Mouse (Mus musculus) c-Kit-positive CD71-positive TER-119-negative erythroid progenitor cells, embryonic 14.5 days (primary cell): ENCODE results near the gene Pitpnm3.
"Not testable (repeated sequence)": the region's sequence is repeated elsewhere in the genome, so short reads cannot be mapped to it uniquely, and the experiment has no call there.

ENCODE experiments used
- DNase-seq: peaks from one replicate; pipeline ENCODE4 v3.0.0-alpha.2; 2013; ENCODE audit warnings: low read depth

The Pitpnm3 gene

GRCm38 (mm10) chr11:72135383-72136158 is at the start of gene Pitpnm3:
TSS of gene Pitpnm3 (minus strand) at chr11:72135778.
- no peak for DNase-seq

DNA sequence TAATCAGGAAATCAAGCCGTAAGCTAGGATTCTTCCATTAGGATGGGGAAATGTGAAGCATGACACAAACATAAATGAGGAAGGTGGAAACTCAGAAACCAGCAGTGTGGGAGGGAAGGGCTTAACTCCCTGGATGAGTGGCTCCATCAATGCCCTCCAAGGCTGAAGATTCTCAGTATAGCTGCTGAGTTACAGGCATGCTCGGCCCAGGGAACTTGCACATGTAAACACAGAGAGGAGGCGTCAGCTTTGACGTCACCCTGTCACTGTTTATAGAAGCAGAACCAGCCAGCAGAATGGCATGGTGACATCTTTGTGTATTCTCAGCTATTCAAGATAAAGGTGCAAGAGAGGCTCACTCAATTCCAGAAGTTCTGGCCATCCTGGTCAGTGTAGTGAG is 48.7 kb upstream of the Pitpnm3 start:
- no peak for DNase-seq

GRCm38 (mm10) chr11:72181136-72181535 is 45.6 kb upstream of the Pitpnm3 start:
- no peak for DNase-seq

DNA sequence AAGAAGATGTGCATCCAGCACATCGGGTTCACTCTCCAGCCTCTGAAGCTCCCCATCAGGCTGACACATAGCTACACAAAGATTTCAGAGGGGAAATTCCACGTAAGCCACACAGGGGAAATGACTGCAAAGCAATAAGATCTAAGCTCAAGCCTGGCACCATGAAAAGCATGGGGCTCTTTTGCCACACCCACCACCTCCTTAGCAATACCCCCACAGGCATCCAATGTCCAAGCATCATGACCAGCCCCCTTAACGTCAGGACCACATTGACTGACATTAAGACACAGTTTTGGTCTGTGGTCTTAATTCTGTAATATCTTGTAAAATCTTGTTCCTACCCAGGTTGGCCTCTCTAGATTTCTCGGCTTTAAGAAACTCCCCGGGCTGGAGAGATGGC is 45.0 kb upstream of the Pitpnm3 start:
- DNase-seq, result no peak

- no peak for DNase-seq
Observed at GRCm38 (mm10) chr11:72176553-72176952, 41.0 kb upstream of the Pitpnm3 start.

DNA sequence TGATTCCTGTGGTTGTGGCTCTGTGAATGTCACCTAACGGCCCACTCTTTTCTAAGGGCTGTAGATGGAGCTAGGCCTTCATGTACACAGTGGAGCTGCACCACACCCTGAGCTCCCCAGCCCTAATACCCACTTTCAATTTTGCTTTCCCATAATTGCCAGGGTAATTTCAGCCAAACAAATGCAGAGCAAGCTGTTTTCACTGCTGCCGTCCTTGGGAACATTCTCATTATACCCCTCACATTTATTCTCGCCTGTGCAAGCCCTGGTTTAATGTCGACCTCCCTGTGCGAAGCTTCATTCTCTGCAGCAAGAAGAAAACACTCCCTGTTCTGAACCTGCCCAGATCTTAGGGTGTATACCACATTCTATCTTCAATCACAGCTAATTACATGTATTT is 40.4 kb upstream of the Pitpnm3 start:
- DNase-seq, result no peak

DNA sequence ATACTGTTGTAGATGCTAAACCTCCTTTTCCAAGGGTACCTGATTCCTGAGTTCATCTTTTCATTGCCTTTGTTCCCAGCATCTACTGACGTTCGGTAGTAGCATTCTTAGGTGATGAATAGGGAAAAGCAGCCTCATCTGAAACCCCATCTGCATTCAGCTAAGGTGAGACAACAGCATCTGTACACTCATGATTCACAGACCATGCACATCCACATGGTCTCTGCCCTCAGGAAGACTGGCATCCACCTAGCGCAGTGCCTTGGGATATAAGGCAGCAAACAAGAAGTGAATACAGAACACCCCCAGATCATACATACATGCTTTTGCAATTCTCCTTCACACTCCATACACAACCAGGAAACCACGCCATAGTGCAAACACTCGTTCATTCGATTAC is 39.1 kb upstream of the Pitpnm3 start:
- DNase-seq, result no peak

GRCm38 (mm10) chr11:72173506-72173905 is 37.9 kb upstream of the Pitpnm3 start:
- no peak for DNase-seq

DNA sequence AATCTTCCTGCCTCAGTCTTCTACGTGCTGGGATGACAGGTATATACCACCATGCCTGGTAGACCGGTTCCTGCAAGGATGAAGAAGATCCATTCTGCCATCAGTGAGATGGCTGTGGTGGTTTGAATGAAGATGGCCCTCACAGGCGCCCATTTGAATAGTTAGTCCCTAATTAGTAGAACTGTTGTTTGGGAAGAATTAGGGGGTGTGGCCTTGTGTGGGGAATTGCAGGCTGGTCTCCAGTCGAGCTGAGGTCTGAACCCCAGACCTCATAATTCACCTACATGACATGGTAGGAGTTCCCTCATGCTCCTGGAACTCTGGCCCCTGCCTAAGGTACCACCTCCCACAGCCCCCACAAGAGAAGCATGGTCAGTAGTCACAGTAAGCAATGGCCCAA is 36.3 kb upstream of the Pitpnm3 start:
- DNase-seq, result not testable (repeated sequence)

DNA sequence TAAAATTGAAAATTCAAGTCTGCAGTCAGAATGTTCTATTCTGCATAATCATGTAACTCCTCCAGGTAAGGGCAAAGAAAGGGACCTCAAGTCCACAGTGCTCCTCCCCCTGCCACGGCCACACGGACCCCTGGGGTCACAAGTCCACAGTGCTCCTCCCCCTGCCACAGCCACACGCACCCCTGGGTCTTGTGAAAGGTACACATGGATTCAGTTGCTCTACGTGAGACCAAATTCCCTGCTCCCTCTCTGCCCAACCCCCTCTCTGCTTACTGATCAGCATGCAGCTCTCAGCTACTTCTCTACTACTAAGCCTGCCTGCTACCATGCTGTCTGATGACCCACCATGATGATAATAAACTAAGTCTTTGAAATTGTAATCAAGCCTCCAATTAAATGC is 34.3 kb upstream of the Pitpnm3 start:
- DNase-seq, result no peak

GRCm38 (mm10) chr11:72163198-72163597 is 27.6 kb upstream of the Pitpnm3 start:
- DNase-seq, result no peak

DNA sequence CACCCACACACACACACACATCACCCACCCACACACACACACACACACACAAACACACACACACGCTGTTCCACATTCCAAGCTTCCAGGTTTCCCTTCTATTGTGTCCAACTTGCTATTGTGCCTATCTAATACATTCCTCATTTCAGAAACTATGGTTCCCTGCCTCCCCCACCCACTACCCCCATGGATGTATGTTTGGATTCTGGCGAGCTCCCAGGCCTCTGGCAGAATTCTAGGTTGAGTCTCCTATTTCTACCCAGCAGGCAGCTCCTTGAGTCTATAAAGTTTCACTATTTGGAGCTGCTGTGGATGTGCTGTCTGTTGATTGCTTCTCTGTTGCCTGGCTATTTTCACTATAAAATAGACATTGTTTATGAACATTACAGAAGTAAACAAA is 21.0 kb upstream of the Pitpnm3 start:
- no peak for DNase-seq

DNA sequence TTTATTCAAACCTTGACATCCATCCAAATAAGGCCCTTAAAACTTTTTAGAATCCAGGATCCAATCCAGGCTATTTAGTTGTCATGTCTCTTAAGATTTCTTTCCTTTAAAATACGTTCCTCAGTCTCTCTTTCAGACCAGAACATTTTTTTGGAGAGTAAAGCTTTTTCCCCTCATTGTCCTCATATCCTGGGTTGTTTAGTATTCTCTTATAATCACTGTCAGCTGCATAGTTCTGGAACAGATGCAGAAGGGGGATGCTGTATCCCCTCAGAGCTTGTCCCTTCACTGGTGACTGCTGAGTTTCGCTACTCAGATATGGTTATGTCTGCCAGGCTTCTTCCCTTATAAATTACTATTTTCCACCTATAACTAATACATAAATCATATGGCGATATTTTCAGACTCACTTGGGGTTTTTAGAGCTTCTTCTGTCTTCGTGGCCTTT is 20.4 kb upstream of the Pitpnm3 start:
- no peak for DNase-seq

GRCm38 (mm10) chr11:72155186-72155980 is 19.8 kb upstream of the Pitpnm3 start:
- no peak for DNase-seq

- no peak for DNase-seq
Observed at GRCm38 (mm10) chr11:72153122-72153862, 17.7 kb upstream of the Pitpnm3 start.

- DNase-seq, result no peak
Observed at GRCm38 (mm10) chr11:72151120-72151519, 15.5 kb upstream of the Pitpnm3 start.

- DNase-seq, result no peak
Observed at GRCm38 (mm10) chr11:72147910-72148309, 12.3 kb upstream of the Pitpnm3 start.

DNA sequence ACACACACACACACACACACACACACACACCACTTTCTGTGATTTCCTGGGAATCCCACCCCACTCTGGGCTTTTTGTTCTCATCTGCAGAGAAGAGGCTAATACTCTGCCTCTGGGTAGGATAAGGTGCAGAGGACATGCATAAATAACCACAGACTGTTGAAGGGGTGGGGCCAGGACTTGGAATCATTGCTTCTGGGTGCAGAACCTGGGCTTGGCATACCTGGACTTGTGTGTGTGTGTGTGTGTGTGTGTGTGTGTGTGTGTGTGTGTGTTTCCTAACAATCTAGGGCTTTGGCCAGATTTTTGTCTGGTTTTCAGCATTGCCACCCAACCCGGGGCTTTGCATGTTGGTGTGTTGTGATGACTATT is 10.3 kb upstream of the Pitpnm3 start:
- DNase-seq, result no peak

DNA sequence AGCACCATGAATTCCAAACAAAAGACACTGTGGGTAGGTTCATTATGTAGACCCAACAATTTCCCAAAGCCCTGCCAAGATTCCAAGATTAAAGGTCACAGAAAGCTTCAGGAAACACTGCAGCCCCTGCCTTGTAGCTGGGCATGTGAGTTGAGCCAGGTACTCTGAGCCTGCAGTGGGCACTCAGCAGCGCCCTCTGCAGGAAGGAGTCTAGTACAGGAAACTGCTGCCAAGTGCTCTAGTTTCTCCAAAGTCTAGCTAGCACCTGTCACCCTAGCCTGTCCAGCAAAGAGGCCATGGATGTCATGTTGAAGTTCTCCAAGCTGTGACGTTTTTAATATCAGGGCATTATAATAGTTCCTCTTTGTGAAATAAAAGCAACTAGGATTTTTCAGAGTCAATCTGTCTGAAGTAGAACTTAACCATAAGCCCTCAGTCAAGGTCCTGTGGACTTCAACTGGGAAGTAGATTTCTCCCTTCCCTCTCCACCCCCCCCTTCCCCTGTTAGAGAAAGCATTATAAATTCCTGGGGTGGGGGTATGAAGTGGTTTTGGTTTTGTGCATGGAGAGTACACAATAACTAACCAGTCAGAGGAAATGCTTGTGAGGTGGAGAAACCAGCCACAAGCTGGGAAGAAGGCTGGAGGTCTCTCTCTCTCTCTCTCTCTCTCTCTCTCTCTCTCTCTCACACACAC is 9.8 kb upstream of the Pitpnm3 start:
- peak; percentile 32 for DNase-seq

DNA sequence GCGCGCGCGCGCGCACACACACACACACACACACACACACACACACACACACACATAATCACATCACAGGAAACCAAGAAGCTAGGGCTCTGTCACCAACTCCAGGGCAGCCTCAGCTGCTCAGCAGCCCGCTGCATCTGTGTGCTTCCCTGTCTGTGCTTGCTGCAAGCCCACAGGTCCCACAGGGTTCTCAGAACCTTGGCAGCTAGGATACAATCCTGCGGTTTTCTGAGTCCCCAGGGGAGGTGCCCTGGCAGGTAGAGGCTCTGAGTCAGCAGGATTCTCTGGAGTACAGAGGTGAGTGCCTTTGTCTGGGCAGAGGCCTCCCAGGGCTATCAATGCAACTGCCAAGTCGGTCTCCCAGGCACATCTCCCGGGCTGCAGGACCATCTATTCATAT is 7.3 kb upstream of the Pitpnm3 start:
- no peak for DNase-seq

DNA sequence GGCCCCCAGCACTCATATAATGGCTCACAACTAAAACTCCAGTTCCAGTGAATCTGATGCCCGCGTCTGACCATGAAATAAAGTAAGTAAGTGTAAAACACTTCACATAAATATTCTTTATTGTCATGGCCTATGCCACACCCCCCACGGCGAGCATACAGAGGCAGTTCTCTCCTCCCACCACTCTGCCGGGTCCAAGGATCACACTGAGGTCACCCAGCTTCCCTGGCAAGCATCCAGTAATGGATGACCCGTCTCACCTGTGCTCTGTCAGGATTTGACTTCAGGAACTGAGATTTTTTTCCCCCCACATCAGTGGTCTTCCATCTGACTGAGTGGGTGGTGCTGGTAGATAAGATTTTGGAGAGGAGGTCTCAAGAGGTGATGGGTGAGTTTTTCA is 4.6 kb upstream of the Pitpnm3 start:
- no peak for DNase-seq
